Mouse (Mus musculus): Measurements from ENCODE around the gene Snx18.

DNA sequence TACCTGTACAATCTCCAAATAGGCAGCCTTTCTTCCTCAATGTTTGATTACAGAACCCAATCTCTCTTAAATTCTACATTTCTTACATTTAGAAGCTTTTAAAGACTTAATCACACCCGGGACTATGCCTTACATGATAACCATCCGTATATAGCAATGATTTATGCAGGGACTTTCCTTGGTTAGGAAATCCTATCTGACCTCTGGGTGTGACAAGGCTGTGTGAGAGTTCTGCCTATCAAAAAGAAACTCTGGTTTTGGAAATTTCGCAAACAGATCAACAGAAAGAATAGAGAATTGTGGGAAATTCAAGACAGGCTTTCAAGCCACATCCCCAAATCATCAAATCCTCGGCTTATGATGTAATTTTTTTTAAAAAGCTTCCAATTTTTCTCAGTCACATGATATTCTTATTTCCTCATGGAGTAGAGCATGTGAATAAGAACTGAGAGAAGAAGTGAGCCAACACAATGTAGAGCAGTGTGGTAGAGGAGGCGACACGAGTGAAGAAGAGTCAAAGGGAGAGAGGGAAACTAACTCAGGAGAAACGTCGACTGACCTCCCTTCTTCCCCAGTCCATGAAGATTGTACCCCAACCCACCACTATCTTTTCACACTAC, 70.4 kb downstream of the Snx18 start:
- TF ChIP-seq CTCF (IDR thresholded peaks at IDR 0.05; ENCODE audit: insufficient read depth, low read depth, low read length) (no peak), POLR2A (IDR thresholded peaks at IDR 0.05; ENCODE audit: insufficient read depth, low read depth, low read length) (no peak)

Data from olfactory bulb, adult 2 months (tissue).